Mouse (Mus musculus): ENCODE results near the gene Onecut3.

Gene Onecut3

GRCm38 (mm10) chr10:80557346-80557965, 62.8 kb downstream of the Onecut3 start:
- peak; percentile 89 for DNase-seq

- DNase-seq = no peak
These were observed 64.8 kb downstream of the Onecut3 start for GRCm38 (mm10) chr10:80559431-80559830.

- no peak for DNase-seq
These were observed 66.0 kb downstream of the Onecut3 start for GRCm38 (mm10) chr10:80560621-80561020.

GRCm38 (mm10) chr10:80561116-80561944, 66.7 kb downstream of the Onecut3 start, which contains the start of gene Rexo1:
Gene Rexo1 (minus strand): TSS chr10:80561560.
- DNase-seq = peak; percentile 96

- DNase-seq = peak; percentile 91
These were observed 71.9 kb downstream of the Onecut3 start for GRCm38 (mm10) chr10:80566375-80567092.
